Mouse (Mus musculus) brain, adult 2 months (tissue): ENCODE data around the gene Tmed1.
"Not testable (repeated sequence)": the region's sequence is repeated elsewhere in the genome, so short reads cannot be mapped to it uniquely, and the experiment has no call there.

Experiments
- DNase-seq: peaks from one replicate; pipeline ENCODE4 v3.0.0; 2011; ENCODE audit warnings: low read depth, low spot score

The Tmed1 gene

DNA sequence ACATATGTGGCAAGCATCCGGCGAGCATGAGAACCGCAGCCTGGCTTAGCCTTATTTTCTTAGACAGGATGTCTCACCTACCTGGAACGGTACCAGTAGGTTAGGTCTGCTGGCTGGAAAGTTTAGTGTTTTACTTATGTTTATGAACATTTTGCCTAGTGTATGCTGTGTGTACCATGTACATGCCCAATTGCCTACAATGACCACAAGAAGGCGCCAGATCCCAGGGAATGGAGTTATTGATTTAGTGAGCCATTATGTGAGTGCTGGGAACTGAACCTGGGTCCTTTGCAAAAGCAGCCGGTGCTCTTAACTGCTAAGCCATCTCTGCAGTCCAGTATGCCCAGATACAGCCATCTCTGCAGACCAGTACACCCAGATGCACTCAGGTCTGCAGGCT, 32.3 kb downstream of the Tmed1 start:
- DNase-seq: no peak

DNA sequence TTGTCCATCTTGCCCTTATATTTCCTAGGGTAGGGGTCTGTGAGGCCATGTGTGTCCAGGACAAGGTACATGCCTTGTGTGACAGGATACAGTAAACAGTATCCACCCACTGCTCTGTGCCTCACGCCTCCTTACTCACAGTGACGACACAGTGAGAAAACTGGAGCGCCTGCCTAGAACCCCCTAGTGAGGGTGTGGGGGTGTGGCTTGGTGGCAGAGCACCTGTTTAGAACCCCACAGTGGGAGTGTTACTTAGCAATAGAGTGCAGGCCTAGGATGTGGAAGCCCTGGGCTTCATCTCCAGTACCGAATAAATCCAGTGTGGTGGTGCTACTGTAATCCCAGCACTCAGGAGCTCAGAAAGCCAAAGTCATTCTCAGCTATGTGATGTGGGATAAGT, 37.1 kb downstream of the Tmed1 start:
- DNase-seq: peak; percentile 76

DNA sequence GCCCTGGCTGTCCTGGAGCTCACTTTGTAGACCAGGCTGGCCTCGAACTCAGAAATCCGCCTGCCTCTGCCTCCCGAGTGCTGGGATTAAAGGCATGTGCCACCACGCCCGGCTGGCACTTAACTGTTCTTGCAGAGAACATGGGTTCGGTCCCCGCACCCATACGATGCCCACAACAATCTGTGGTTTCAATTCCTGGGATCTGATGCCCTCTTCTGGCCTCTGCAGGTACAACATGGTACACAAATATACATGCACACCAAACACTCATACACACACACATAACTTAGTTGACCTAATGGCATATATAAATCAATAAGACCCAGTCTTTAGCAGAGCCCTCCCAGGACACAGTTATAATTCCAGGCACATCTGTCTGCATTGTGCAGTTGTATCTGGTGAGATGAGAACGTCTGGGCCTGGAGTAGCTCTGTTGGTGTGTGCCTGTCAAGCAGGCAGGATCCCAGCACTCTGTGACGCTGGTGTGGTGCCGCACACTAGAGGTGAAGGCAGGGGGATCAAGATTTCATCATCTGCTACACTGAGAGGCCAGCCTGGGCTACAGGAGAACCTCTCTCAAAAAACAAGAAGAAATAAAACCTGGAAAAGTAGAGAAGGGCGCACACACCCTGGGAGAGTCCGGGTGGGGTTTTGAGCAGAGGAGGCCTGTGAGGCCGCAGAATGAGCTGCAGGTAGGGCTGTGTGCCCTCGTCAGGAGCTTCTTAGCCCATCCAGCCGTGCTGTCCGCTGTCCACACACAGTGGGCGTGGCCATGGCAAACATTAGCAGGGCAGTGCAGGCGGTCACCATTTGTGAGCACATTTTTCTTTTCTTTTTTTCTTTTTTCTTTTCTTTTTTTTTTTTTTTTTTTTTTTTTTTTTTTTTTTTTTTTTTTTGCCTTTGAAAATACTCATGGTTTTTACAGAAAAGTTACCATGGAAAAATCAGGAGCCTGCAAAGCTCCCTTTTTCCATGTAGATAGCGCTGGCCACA, 40.7 kb downstream of the Tmed1 start:
- DNase-seq: peak; percentile 65

GRCm38 (mm10) chr9:21464565-21464928, 45.5 kb downstream of the Tmed1 start:
- DNase-seq: not testable (repeated sequence)

GRCm38 (mm10) chr9:21463766-21464564, 46.1 kb downstream of the Tmed1 start:
- DNase-seq: peak; percentile 77

- peak; percentile 74 for DNase-seq
Measured at GRCm38 (mm10) chr9:21463138-21463590, 46.9 kb downstream of the Tmed1 start.

- DNase-seq: no peak
Measured at GRCm38 (mm10) chr9:21460400-21460940, 49.6 kb downstream of the Tmed1 start.

DNA sequence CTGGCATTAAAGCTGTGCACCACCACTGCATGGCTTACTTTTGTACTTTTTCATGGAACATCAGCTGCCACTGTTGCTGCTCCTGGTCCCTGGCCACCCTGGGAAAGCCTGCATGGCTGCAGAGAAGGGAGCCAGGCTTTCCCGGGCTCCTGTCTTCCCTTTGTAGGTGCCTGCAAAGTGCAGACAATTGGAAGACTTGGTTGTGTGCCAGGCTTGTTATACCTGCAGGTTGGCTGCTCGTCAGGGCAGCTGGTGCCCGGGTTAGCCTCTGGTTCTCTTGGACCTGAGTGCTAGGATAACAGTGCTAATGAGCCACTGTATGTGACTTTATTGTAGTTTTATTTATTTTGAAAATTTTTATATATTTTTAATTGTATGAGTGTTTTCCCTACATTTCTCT, 51.2 kb downstream of the Tmed1 start:
- DNase-seq: no peak
